Mouse (Mus musculus) kidney, embryonic 14.5 days (tissue): Measurements from ENCODE around the gene Inafm2. TPM values are rescaled to one million over a fixed set of nuclear protein-coding genes. Genes with fewer than 3 reads are reported as not detected.

ENCODE experiments used
- ATAC-seq: fragments of 200-750 bp; cut with Nextera tagmentation; 2 replicates; pipeline ENCODE4 v1.8.0; 2017; ENCODE audit warnings: moderate number of reproducible peaks, mild to moderate bottlenecking, moderate TSS enrichment, moderate library complexity; ENCODE audit not compliant: low FRiP score, low TSS enrichment
- H3K27ac ChIP-seq: fragments of 300-500 bp; sonication (generic); 2 replicates; pipeline ENCODE4 v1.5.1; 2014; ENCODE audit warnings: low read depth, mild to moderate bottlenecking, low read length, moderate library complexity, mixed read lengths
- H3K27me3 ChIP-seq: fragments of 300-500 bp; sonication (generic); 2 replicates; pipeline ENCODE4 v1.6.1; 2014; ENCODE audit warnings: mild to moderate bottlenecking, low read length; ENCODE audit not compliant: control insufficient read depth, insufficient read depth
- H3K36me3 ChIP-seq: fragments of 300-500 bp; sonication (generic); 2 replicates; pipeline ENCODE4 v1.6.1; 2014; ENCODE audit warnings: low read length, mixed read lengths; ENCODE audit not compliant: control insufficient read depth, insufficient read depth
- H3K4me1 ChIP-seq: fragments of 300-500 bp; sonication (generic); 2 replicates; pipeline ENCODE4 v1.6.1; 2014; ENCODE audit warnings: low read length, mixed read lengths; ENCODE audit not compliant: control insufficient read depth, insufficient read depth
- H3K4me2 ChIP-seq: fragments of 300-500 bp; sonication (generic); replicated peaks from 2 replicates; pipeline ENCODE4 v1.6.1; 2014; ENCODE audit warnings: low read depth, mild to moderate bottlenecking, low read length
- H3K4me3 ChIP-seq: fragments of 300-500 bp; sonication (generic); 2 replicates; pipeline ENCODE4 v1.5.1; 2014; ENCODE audit warnings: mild to moderate bottlenecking, low read length
- H3K9ac ChIP-seq: fragments of 300-500 bp; sonication (generic); 2 replicates; pipeline ENCODE4 v1.6.1; 2014; ENCODE audit warnings: low read depth, mild to moderate bottlenecking, low read length, moderate library complexity
- H3K9me3 ChIP-seq: fragments of 300-500 bp; sonication (generic); 2 replicates; pipeline ENCODE4 v1.6.1; 2016; ENCODE audit warnings: low read length; ENCODE audit not compliant: control insufficient read depth
- WGBS: fragments of 180-500 bp; shearing (Covaris S2); extraction: QIAGEN DNeasy Blood & Tissue Kit; methylation state at CpG from one replicate; pipeline ENCODE4 v1.1.7; 2014; 5-methylcytosine and 5-hydroxymethylcytosine counted together
- polyA plus RNA-seq: library from polyadenylated mRNA; unstranded; fragments of >200 nt; fragmentation: Nextera tagmentation; extraction: Ambion mirVana; gene quantifications from 2 replicates; pipeline ENCODE4 v1.2.1, GENCODE M21; 2014

Gene Inafm2
- polyA plus RNA-seq, 1 experiment from 2014 or later, result 22.0 TPM

DNA sequence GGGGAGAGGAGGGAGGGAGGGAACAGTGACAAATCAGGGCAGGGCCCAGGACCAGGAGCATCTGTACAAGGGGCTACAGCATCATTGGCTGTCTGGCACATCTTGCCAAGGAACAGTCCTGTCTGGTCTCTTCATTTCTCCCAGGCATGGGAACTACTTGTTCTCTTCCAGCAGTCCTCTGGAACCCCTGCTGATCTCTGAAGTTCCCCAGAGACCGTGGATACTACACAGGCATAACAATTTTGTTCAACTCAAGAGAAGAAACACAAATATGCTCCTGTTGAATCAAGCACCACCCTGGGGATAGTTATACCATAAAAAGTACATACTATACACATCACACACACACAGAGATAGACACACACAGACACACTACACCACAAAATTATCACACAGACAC, 35.6 kb downstream of the Inafm2 start:
- peaks cover 6% of the 10 kb centered on the region; the same call in 1 of the 2 replicates for H3K4me1 ChIP-seq
- no peak overlapping the region for H3K4me3 ChIP-seq
- no peaks in the 10 kb centered on the region for H3K36me3 ChIP-seq
- no peak overlapping the region for H3K9ac ChIP-seq
- 59% methylated on average over 1 of the region's 1 CpGs for WGBS
- 0 out of 2 replicates have a peak, but pooled peaks cover 4% of the 10 kb centered on the region for H3K27me3 ChIP-seq
- H3K27ac ChIP-seq, result no peak overlapping the region
- H3K4me2 ChIP-seq, result no peak overlapping the region
- H3K9me3 ChIP-seq, result no peaks in the 10 kb centered on the region
- no peak for ATAC-seq

DNA sequence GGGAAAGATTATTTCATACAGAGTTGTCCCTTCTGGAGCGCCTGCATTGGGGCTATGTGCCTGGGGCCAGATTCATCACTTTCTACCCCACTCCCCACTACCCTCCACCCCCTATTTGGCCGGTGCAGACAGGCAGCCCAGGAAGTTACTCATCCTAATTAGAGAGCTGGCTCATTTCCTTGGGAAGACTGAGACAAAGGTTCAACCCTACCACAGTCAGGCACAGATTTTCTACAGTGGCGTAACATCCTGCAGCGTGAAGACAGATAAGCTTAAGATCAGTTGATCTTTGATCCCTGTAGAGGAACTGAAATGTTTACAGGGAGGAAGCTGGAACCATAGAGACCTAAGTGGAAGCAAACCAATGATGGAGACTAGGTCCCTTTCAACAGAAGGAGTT, 36.7 kb downstream of the Inafm2 start:
- no peaks in the 10 kb centered on the region for H3K9me3 ChIP-seq

DNA sequence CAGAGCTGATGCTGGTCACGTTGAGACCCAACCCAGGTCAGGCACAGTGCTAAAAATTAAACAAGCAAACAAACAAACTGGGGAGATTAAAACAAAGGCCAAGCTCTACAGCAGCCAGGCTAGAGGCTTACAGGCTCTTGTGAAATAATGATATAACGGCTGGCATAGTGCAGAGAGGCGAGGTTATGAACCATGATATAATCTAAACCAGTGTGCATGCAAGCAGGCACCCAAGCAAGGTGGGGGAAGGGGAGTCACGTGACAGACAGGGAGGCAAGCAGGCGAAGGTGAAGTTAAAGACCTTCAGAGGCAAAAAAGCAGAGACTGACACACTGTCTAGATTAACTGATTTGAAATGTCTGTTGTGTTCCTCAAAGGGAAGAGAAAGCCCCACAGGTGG, 37.5 kb downstream of the Inafm2 start:
- ATAC-seq, result no peak
- 63% methylated on average over 5 of the region's 5 CpGs for WGBS
- H3K9me3 ChIP-seq, result no peaks in the 10 kb centered on the region
- H3K4me1 ChIP-seq, result peaks cover 6% of the 10 kb centered on the region; the same call in 1 of the 2 replicates
- 0 out of 2 replicates have a peak, but pooled peaks cover 4% of the 10 kb centered on the region for H3K27me3 ChIP-seq
- no peak overlapping the region for H3K4me2 ChIP-seq
- no peak overlapping the region for H3K4me3 ChIP-seq
- no peaks in the 10 kb centered on the region for H3K36me3 ChIP-seq
- no peak overlapping the region for H3K9ac ChIP-seq
- H3K27ac ChIP-seq, result no peak overlapping the region

More for the DNA sequence above, 36.7 kb downstream of the Inafm2 start:
- H3K4me2 ChIP-seq, result no peak overlapping the region
- no peak for ATAC-seq
- no peaks in the 10 kb centered on the region for H3K36me3 ChIP-seq
- 63% methylated on average over 4 of the region's 4 CpGs for WGBS
- H3K27me3 ChIP-seq, result 0 out of 2 replicates have a peak, but pooled peaks cover 4% of the 10 kb centered on the region
- H3K27ac ChIP-seq, result no peak overlapping the region
- H3K4me1 ChIP-seq, result peaks cover 6% of the 10 kb centered on the region; the same call in 1 of the 2 replicates
- H3K4me3 ChIP-seq, result no peak overlapping the region
- H3K9ac ChIP-seq, result no peak overlapping the region

DNA sequence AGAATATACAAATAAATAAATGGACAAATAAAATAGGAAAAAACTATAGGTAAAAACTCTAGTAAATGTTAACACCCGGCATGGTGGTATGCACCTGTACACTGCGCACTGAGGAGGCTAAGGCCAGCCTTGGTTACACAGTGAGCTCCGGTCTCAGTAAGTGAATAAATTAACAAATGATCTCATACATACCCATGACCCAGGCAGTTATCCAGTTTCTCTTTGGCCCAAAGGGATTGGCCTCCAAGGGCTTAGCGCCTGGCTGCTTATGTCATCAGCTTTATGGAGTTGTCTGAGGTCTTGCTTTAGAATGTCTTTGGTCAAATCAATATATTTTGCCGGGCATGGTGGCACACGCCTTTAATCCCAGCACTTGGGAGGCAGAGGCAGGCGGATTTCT, 38.1 kb downstream of the Inafm2 start:
- H3K36me3 ChIP-seq, result no peaks in the 10 kb centered on the region
- H3K4me1 ChIP-seq, result peaks cover 6% of the 10 kb centered on the region; the same call in 1 of the 2 replicates
- no peak for ATAC-seq
- no peaks in the 10 kb centered on the region for H3K9me3 ChIP-seq
- no peak overlapping the region for H3K4me2 ChIP-seq
- H3K4me3 ChIP-seq, result no peak overlapping the region
- 0 out of 2 replicates have a peak, but pooled peaks cover 4% of the 10 kb centered on the region for H3K27me3 ChIP-seq
- WGBS, result 87% methylated on average over 7 of the region's 7 CpGs
- H3K9ac ChIP-seq, result no peak overlapping the region
- no peak overlapping the region for H3K27ac ChIP-seq

DNA sequence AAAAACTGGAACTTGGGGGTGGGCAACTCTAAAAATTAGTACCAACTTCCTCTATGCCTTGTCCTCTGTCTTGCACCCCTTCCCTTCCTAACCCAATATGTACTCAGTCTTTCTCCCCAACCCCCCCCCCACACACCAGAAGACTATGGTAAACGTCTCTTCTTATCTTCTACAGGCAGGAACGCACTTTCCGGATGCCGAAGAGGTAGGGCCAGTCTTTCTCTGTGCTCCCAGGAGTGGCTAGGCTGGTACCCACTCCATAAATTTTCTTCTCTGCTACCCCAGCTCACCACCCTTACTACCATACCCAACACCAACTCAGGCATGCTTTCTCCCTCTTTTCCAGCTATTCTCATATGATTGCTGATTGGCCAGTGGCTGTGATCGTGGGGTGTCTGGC, 41.0 kb downstream of the Inafm2 start:
- H3K4me1 ChIP-seq, result 0 out of 2 replicates have a peak, but pooled peaks cover 4% of the 10 kb centered on the region
- no peak overlapping the region for H3K27ac ChIP-seq
- H3K9me3 ChIP-seq, result no peaks in the 10 kb centered on the region
- WGBS, result 79% methylated on average over 5 of the region's 5 CpGs
- H3K36me3 ChIP-seq, result no peaks in the 10 kb centered on the region
- H3K9ac ChIP-seq, result no peak overlapping the region
- ATAC-seq, result no peak
- H3K27me3 ChIP-seq, result 0 out of 2 replicates have a peak, but pooled peaks cover 4% of the 10 kb centered on the region
- H3K4me3 ChIP-seq, result no peak overlapping the region
- no peak overlapping the region for H3K4me2 ChIP-seq

DNA sequence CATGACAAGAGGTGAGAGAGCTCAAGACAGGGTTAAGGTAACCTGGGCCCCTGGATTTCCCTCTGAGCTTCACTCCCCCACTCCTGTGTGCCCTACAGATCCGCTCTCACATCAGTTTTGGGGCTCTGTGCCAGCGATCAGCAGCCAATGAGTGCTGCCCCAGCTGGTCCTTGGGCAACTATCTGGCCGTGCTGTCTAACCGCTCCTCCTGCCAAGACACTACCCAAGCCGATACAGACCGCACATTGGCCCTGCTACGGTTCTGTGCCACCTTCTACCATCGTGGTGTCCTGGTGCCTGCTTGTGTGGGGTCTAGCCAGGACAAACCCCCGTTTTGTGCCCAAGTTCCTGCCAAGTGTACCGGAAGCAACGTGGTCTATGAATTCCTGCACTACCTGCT, 43.9 kb downstream of the Inafm2 start:
- H3K27ac ChIP-seq, result no peak overlapping the region
- 90% methylated on average over 11 of the region's 11 CpGs for WGBS
- no peak for ATAC-seq

DNA sequence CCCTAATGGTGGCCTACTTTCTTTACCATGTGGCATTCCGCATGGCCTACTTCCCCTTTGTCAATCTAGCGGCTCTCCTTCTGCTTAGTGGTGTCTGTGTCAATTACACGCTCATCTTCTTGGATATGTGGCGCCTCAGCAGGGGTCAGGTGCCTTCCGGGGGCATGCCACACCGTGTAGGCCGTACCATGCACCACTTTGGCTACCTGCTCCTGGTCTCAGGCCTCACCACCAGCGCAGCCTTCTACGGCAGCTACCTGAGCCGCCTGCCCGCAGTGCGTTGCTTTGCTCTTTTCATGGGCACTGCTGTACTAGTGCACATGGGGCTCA, 44.6 kb downstream of the Inafm2 start:
- Histone ChIP-seq H3K27me3 (0 out of 2 replicates have a peak, but pooled peaks cover 4% of the 10 kb centered on the region), H3K4me2 (peak overlapping the region; percentile 29; the same call in 1 of the 2 replicates), H3K9ac (no peak overlapping the region; the same call in 1 of the 2 replicates), H3K4me3 (no peak overlapping the region), H3K27ac (no peak overlapping the region), H3K36me3 (no peaks in the 10 kb centered on the region), H3K4me1 (0 out of 2 replicates have a peak, but pooled peaks cover 4% of the 10 kb centered on the region), H3K9me3 (no peaks in the 10 kb centered on the region)
- no peak for ATAC-seq
- WGBS, result 59% methylated on average over 12 of the region's 12 CpGs

More for the DNA sequence above, 43.9 kb downstream of the Inafm2 start:
- 0 out of 2 replicates have a peak, but pooled peaks cover 4% of the 10 kb centered on the region for H3K27me3 ChIP-seq
- 0 out of 2 replicates have a peak, but pooled peaks cover 4% of the 10 kb centered on the region for H3K4me1 ChIP-seq
- no peak overlapping the region for H3K9ac ChIP-seq
- H3K4me3 ChIP-seq, result no peak overlapping the region
- no peaks in the 10 kb centered on the region for H3K9me3 ChIP-seq
- no peaks in the 10 kb centered on the region for H3K36me3 ChIP-seq
- H3K4me2 ChIP-seq, result no peak overlapping the region

DNA sequence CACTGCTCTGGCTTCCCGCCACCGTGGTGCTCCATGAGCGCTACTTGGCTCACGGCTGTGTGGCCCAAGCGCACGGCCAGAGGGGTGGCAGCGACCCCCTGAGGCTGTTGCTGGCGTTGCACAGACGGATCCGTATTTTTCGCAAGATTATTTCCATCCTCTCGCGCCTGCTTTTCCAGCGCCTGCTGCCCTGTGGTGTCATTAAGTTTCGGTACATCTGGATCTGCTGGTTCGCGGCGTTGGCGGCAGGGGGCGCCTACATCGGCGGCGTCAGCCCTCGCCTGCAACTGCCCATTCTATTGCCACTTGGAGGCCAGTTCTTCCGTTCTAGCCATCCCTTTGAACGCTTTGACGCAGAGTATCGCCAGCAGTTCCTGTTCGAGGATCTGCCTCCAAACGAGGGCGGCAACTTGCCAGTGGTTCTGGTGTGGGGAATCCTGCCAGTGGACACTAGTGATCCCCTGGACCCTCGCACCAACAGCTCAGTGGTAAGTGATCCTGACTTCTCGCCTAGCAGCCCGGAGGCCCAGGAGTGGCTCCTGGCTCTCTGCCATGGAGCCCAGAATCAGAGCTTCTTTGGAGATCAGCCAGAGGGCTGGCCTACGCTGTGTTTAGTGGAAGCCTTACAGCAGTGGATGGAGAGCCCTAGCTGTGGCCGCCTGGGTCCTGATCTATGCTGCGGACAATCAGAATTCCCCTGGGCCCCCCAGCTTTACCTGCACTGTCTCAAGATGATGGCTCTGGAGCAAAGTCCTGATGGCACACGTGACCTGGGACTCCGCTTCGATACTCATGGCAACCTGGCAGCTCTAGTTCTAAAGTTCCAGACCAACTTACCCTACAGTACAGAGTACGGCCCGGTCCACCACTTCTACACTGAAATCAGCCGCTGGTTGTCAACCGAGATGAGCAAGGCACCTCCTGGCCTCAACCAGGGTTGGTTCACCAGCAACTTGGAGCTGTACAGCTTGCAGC, 45.3 kb downstream of the Inafm2 start:
- 0 out of 2 replicates have a peak, but pooled peaks cover 4% of the 10 kb centered on the region for H3K27me3 ChIP-seq
- peak; percentile 60; the same call in 1 of the 2 replicates for ATAC-seq
- H3K27ac ChIP-seq, result no peak overlapping the region
- no peaks in the 10 kb centered on the region for H3K9me3 ChIP-seq
- WGBS, result 27% methylated on average over 44 of the region's 44 CpGs
- H3K9ac ChIP-seq, result no peak overlapping the region; the same call in 1 of the 2 replicates
- H3K4me2 ChIP-seq, result peak overlapping the region; percentile 29; the same call in 1 of the 2 replicates
- H3K4me1 ChIP-seq, result 0 out of 2 replicates have a peak, but pooled peaks cover 4% of the 10 kb centered on the region
- no peaks in the 10 kb centered on the region for H3K36me3 ChIP-seq
- H3K4me3 ChIP-seq, result no peak overlapping the region
